25 mouse cellular contexts compared by ENCODE assay signal in genomic region chr7:142418027-142418426, GRCm38 (mm10). TPM values are rescaled to one million over a fixed set of nuclear protein-coding genes. Genes with fewer than 3 reads are reported as not detected.
DNase-seq lines count a peak whose midpoint lies in the region; ATAC-seq lines count a peak whose summit lies in the region.
"Had no signal": no experiment of that assay in that cellular context is flagged by ENCODE, and none has a peak within 500 bp of the region (broad histone marks: within the 10 kb centered on the region; RNA-seq: fewer than 3 reads in every experiment).

No protein-coding gene starts in this region.

- peaks cover 10% of the 10 kb centered on the region; the same call in 1 of the 2 replicates for H3K9me3 ChIP-seq in heart, embryonic 12.5 days (replicated peaks)
- H3K9me3 ChIP-seq in heart, embryonic 16.5 days (replicated peaks; ENCODE audit: control insufficient read depth, low read length): no peaks in the 10 kb centered on the region
- H3K9me3 ChIP-seq: embryonic facial prominence, embryonic 13.5 days; forebrain, embryonic 13.5 days; heart, embryonic 15.5 days; hindbrain, embryonic 13.5 days had no signal

- no peaks in the 10 kb centered on the region; the same call in 1 of the 2 replicates for H3K4me1 ChIP-seq in heart, embryonic 12.5 days (replicated peaks)
- H3K4me1 ChIP-seq in heart, embryonic 16.5 days (ENCODE audit: control insufficient read depth, insufficient read depth, low read length): no peaks in the 10 kb centered on the region
- H3K4me1 ChIP-seq: embryonic facial prominence, embryonic 13.5 days; forebrain, embryonic 13.5 days; heart, embryonic 15.5 days; hindbrain, embryonic 13.5 days had no signal

- no peak overlapping the region for H3K27ac ChIP-seq in heart, embryonic 12.5 days (ENCODE audit: poor library complexity, severe bottlenecking)
- H3K27ac ChIP-seq in heart, embryonic 16.5 days (ENCODE audit: low read length): no peak overlapping the region
- H3K27ac ChIP-seq: embryonic facial prominence, embryonic 13.5 days; forebrain, embryonic 13.5 days; heart, embryonic 15.5 days; hindbrain, embryonic 13.5 days; hindbrain, postnatal 0 days had no signal

- H3K27me3 ChIP-seq in heart, embryonic 12.5 days (replicated peaks): no peaks in the 10 kb centered on the region
- no peaks in the 10 kb centered on the region for H3K27me3 ChIP-seq in heart, embryonic 16.5 days (ENCODE audit: control insufficient read depth, insufficient read depth, low read length)
- H3K27me3 ChIP-seq: embryonic facial prominence, embryonic 13.5 days; forebrain, embryonic 13.5 days; heart, embryonic 15.5 days had no signal

- DNase-seq in heart, adult 18-20 months: peak; percentile 23 to 70
- no peak for DNase-seq in heart, postnatal 36 days
- peak; percentile 24 for DNase-seq in lung, postnatal 36 days
- DNase-seq in lung, postnatal 4 days: no peak
- DNase-seq in spleen, adult 18-20 months: no peak
- DNase-seq: adrenal gland, postnatal 10 days; cerebellum, adult 11 months; cerebellum, adult 9-10 months; cerebellum, postnatal 25 days; forebrain, postnatal 0 days; gastrocnemius, postnatal 14 days; kidney, adult 11 months had no signal

- intact Hi-C loops in heart, postnatal 36 days (cut with DNase I): no loop called here

- no peak overlapping the region for H3K4me3 ChIP-seq in heart, embryonic 12.5 days
- H3K4me3 ChIP-seq in heart, embryonic 16.5 days (ENCODE audit: low read length): no peak overlapping the region
- H3K4me3 ChIP-seq: embryonic facial prominence, embryonic 13.5 days; forebrain, embryonic 13.5 days; heart, embryonic 15.5 days; hindbrain, embryonic 13.5 days had no signal

- H3K36me3 ChIP-seq in heart, embryonic 12.5 days: no peaks in the 10 kb centered on the region
- no peaks in the 10 kb centered on the region for H3K36me3 ChIP-seq in heart, embryonic 16.5 days (ENCODE audit: control insufficient read depth, insufficient read depth)
- H3K36me3 ChIP-seq: embryonic facial prominence, embryonic 13.5 days; heart, embryonic 15.5 days; hindbrain, embryonic 13.5 days had no signal

- WGBS in heart, embryonic 12.5 days: 74% methylated on average over 2 of the region's 2 CpGs
- 73% methylated on average over 2 of the region's 2 CpGs for WGBS in heart, embryonic 16.5 days

- ATAC-seq in heart, embryonic 12.5 days (ENCODE audit: insufficient number of reproducible peaks, low FRiP score): no peak
- ATAC-seq in heart, embryonic 16.5 days (replicated peaks; ENCODE audit: extremely low read depth, insufficient read depth, low FRiP score): peak; percentile 45; the same call in 1 of the 2 replicates
- ATAC-seq: forebrain, embryonic 13.5 days; forebrain, postnatal 0 days; hindbrain, postnatal 0 days had no signal

- no peak overlapping the region for H3K4me2 ChIP-seq in heart, embryonic 12.5 days
- H3K4me2 ChIP-seq in heart, embryonic 16.5 days (ENCODE audit: low read depth, low read length): no peak overlapping the region
- H3K4me2 ChIP-seq: embryonic facial prominence, embryonic 13.5 days; forebrain, embryonic 13.5 days; heart, embryonic 15.5 days; hindbrain, embryonic 13.5 days had no signal

- H3K9ac ChIP-seq in heart, embryonic 12.5 days: no peak overlapping the region
- H3K9ac ChIP-seq in heart, embryonic 16.5 days (ENCODE audit: low read length): no peak overlapping the region
- H3K9ac ChIP-seq: embryonic facial prominence, embryonic 13.5 days; forebrain, embryonic 13.5 days; forebrain, postnatal 0 days; heart, embryonic 15.5 days; hindbrain, embryonic 13.5 days had no signal

RNA-seq across cellular contexts. Expression of gene Syt8, which starts 16.6 kb away (rescaled TPM):
- not detected for total RNA-seq in heart, adult 18-20 months (2021)
- polyA plus RNA-seq in heart, embryonic 12.5 days (2016; fragmentation: Nextera tagmentation; extraction: Ambion mirVana): 0.28 and 0.57 TPM in 2 replicates
- 0.17 and 0.32 TPM in 2 replicates for polyA plus RNA-seq in heart, embryonic 16.5 days (2015; fragmentation: Nextera tagmentation; extraction: Ambion mirVana)
- total RNA-seq in heart, postnatal 36 days (2021): not detected
- total RNA-seq: adrenal gland, postnatal 10 days; adrenal gland, postnatal 4 days; CH12.LX; forebrain, postnatal 0 days; gastrocnemius, adult 18-20 months; gastrocnemius, postnatal 14 days; hematopoietic stem cell, adult 5-6 weeks; hindbrain, postnatal 0 days had no signal
- polyA plus RNA-seq: cortical plate, adult 2 months; forebrain, embryonic 13.5 days; forebrain, postnatal 0 days; hindbrain, embryonic 13.5 days; hindbrain, postnatal 0 days had no signal

RNA-seq across cellular contexts. Expression of gene Tnni2, which starts 23.6 kb away (rescaled TPM):
- total RNA-seq in heart, adult 18-20 months (2021): 1 to 10 TPM; 1.8 to 2.6 TPM
- polyA plus RNA-seq in heart, embryonic 12.5 days (2016; fragmentation: Nextera tagmentation; extraction: Ambion mirVana): 50.6 and 53.5 TPM in 2 replicates
- polyA plus RNA-seq in heart, embryonic 16.5 days (2015; fragmentation: Nextera tagmentation; extraction: Ambion mirVana): 14.1 and 27.0 TPM in 2 replicates
- 1 to 10 TPM; 1.6 to 3.4 TPM for total RNA-seq in heart, postnatal 36 days (2021)

RNA-seq across cellular contexts. Expression of gene Ctsd, which starts 30.2 kb away (rescaled TPM):
- 1,000 to 10,000 TPM in 1 of 2 experiments, 100 to 1,000 TPM in 1; 997 to 1,066 TPM for total RNA-seq in heart, adult 18-20 months (2021)
- 431 and 436 TPM in 2 replicates for polyA plus RNA-seq in heart, embryonic 12.5 days (2016; fragmentation: Nextera tagmentation; extraction: Ambion mirVana)
- polyA plus RNA-seq in heart, embryonic 16.5 days (2015; fragmentation: Nextera tagmentation; extraction: Ambion mirVana): 470 and 482 TPM in 2 replicates
- 100 to 1,000 TPM; 830 to 843 TPM for total RNA-seq in heart, postnatal 36 days (2021)

RNA-seq across cellular contexts. Expression of gene Gm49369, which starts 35.6 kb away (rescaled TPM):
- total RNA-seq in heart, adult 18-20 months (2021): 1 to 10 TPM; 2.1 to 2.2 TPM
- polyA plus RNA-seq in heart, embryonic 12.5 days (2016; fragmentation: Nextera tagmentation; extraction: Ambion mirVana): 3.0 TPM in 1 of 2 replicates, not detected in the other
- polyA plus RNA-seq in heart, embryonic 16.5 days (2015; fragmentation: Nextera tagmentation; extraction: Ambion mirVana): not detected in 2 replicates
- 1 to 10 TPM in 1 of 2 experiments, under 1 TPM in 1; 0.72 to 8.2 TPM for total RNA-seq in heart, postnatal 36 days (2021)
- total RNA-seq: hindbrain, postnatal 0 days had no signal
- polyA plus RNA-seq: embryonic facial prominence, embryonic 13.5 days; forebrain, embryonic 13.5 days; forebrain, postnatal 0 days; intestine, embryonic 14.5 days had no signal

RNA-seq across cellular contexts. Expression of gene Lsp1, which starts 42.6 kb away (rescaled TPM):
- total RNA-seq in heart, adult 18-20 months (2021): 10 to 100 TPM; 24.7 to 33.1 TPM
- polyA plus RNA-seq in heart, embryonic 12.5 days (2016; fragmentation: Nextera tagmentation; extraction: Ambion mirVana): 33.4 and 38.4 TPM in 2 replicates
- 73.5 and 83.5 TPM in 2 replicates for polyA plus RNA-seq in heart, embryonic 16.5 days (2015; fragmentation: Nextera tagmentation; extraction: Ambion mirVana)
- 10 to 100 TPM; 31.7 to 40.4 TPM for total RNA-seq in heart, postnatal 36 days (2021)

Comparison
In these comparisons a context has a peak if more than half of its experiments do, and no peak if none do; other contexts are left out.
1. DNase-seq: peak in heart, adult 18-20 months (2 of 2) and lung, postnatal 36 days (single experiment); none in heart, postnatal 36 days (0 of 2), lung, postnatal 4 days (0 of 2) and spleen, adult 18-20 months (0 of 2).